Mouse (Mus musculus) lung, postnatal 25 days (tissue): ENCODE data around the gene Cend1.

Experiments
- DNase-seq: peaks from one replicate; pipeline ENCODE4 v3.0.0; 2022; ENCODE audit warnings: low spot score

Gene Cend1

DNA sequence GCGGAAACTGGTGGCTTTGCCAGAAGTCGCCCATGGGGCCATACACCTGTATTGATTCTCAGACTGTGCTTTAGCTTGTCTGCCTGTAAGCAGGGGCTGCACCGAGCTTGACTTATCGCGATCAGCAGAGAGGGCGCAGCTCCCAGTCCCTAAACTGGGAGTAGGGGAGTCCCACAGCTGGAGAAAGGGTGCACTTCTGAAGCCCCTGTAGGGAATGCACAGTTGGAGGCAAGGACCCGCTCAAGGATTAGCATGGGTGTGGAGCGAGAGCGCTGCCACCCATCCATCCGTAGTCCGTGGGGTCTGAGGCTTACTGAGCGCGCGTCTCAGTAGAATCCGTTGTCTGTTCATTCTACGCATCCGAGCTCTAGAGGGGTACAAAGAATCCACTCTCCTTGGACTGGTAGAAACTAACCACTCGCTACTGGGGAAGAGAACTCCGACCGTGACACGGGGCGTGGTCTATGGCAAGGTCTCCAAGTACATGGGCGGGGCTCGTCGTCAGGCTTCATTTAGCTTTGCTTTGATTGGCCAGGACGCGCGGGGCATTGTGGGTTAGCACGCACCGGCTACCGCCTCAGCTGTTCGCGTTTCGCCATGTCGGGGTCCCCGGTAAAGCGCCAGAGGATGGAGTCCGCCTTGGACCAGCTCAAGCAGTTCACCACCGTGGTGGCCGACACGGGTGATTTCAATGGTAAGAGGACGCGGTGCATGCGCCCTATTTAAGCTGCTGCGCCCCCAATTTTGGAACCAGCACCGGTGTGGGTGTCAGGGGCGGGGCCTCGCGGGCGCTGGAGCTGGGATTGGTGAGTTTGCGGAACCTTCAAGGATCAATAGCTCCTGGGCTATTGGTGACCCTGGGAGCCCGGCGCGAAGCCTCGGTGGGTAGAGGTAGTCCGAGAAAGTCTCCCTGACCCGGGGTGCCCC, 37.4 kb downstream of the Cend1 start, which contains the start of gene Taldo1:
Taldo1 (plus strand) TSS at position 575 of the 927 bp plus-strand sequence.
- DNase-seq: peak; percentile 98

DNA sequence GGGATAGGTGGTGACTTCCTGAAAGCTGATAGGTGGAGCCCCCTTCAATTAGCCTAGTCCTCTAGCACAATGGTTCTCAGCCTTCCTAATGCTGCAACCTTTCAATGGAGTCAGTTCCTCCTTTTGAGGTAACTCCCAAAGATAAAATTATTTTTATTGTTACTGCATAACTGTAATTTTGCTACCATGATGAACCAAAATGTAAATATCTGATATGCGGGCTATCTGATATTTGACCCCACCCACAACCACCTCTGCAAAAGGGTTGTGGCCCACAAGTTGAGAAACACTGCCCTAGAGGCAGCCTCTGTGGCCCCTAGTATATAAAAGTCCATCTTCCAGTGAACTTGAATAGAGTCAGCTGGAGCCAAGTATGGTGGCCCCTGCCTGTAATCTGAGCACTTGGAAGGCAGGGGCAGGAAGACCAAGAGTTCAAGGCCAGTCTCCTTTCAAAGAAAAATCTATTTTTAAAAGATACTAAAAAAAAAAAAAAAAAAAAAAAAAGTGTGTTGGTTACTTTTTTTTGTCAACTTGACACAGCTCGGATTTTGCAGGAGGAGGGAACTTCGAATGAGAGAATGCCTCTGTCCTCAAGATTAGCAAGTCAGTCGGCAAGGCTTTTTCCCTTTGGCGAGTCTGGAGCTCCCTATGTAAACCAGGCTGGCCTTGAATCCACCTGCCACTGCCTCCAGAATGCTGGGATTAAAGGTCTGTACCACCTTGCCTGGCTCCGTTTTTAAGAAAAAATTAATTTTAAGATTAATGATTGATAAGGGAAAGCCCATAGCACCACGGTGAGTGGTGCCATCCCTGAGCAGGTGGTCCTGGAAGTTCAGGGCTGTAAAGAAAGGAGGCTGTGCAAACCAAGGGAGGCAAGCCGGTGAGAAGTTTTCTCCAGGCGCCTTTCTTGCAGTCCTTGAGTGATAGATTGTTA, 38.7 kb downstream of the Cend1 start:
- no peak for DNase-seq

GRCm38 (mm10) chr7:141388487-141389109, 40.7 kb downstream of the Cend1 start:
- DNase-seq: no peak

DNA sequence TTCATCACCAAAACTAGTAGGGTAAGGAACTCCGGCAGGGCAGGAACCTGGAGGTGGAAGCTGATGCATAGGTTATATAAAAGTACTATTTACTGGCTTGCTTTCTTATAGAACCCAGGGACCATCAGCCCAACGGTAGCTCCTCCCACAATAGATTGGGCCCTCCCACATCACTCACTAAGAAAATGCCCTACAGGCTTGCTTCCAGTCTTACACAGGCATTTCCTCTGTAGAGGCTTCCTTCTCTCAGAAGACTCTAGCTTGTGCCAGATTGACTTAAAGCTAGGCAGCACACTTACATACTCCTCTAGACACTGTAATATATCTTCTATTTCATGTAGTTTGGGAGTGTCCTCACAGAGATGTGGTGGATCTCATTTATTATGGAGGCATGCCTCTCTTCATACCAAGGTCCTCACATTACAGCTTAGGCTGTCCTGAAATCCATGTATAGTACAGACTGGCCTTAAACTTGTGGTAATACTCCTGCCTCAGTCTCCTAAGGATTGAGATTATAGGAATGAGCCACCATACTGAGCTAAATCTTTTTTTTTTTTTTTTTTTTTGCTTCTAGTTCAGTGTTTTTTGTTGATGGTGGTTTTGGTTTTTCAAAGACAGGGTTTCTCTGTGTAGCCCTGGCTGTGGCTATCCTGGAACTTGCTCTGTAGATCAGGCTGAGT, 41.3 kb downstream of the Cend1 start:
- DNase-seq: no peak

DNA sequence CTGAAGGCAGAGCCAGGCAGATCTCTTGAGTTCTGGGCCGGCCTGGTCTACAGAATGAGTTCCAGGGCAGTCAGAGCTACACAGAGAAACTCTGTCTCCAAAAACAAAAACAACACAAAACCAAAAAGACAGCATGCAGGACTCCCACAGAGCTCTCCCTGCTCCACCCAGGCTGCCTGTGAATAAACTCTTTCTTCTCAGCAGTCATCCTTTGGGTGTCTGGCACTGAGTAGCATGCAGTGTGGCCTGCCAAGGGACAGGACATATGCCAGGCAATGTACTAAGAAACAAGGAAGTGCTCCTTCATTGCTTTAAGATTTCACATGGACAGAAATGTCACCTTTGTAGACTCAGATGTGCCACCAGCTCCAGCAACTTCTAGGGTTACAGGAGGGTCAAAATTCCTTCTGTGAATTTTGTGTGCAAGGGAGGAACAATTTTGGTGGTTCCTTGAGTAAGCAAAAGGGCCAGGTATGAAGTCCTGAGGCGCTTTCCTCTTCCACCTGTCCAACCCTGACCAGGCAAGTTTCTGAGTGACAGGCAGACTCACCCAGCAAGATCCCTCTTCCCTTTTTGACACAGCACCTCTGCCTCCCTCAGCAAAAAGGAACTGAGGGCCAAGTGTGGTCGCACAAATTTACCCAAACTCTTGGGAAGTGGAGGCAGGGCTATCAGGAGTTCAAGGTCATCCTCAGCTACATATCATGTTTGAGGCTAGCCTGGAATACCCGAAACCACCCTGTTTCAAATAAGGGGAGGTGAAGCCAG, 48.0 kb downstream of the Cend1 start:
- DNase-seq: no peak

DNA sequence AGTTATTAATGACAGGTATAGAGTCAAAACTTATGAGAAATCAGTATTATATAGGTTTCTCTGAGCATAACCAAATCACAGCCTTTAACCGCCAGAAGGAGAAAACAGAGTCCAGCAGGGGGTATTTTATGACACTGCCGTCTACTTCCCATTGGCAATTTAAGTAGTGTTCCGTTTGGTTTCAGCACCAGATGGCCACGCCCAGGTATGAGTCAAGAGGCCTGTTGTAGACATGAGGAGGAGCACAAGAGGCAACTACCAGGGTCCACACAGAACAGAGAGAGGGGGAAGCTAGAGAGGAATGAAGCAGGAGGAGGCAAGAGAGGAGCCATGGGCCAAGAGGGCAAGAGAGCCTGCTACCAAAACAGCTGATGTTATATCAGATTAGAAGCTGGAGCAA, 49.7 kb downstream of the Cend1 start:
- DNase-seq: peak; percentile 46
